Mouse (Mus musculus): ENCODE results near the gene Dhx8. TPM values are rescaled to one million over a fixed set of nuclear protein-coding genes. Genes with fewer than 3 reads are reported as not detected.

The Dhx8 gene
- polyA plus RNA-seq, 2 experiments = 27.0 to 29.2 TPM

DNA sequence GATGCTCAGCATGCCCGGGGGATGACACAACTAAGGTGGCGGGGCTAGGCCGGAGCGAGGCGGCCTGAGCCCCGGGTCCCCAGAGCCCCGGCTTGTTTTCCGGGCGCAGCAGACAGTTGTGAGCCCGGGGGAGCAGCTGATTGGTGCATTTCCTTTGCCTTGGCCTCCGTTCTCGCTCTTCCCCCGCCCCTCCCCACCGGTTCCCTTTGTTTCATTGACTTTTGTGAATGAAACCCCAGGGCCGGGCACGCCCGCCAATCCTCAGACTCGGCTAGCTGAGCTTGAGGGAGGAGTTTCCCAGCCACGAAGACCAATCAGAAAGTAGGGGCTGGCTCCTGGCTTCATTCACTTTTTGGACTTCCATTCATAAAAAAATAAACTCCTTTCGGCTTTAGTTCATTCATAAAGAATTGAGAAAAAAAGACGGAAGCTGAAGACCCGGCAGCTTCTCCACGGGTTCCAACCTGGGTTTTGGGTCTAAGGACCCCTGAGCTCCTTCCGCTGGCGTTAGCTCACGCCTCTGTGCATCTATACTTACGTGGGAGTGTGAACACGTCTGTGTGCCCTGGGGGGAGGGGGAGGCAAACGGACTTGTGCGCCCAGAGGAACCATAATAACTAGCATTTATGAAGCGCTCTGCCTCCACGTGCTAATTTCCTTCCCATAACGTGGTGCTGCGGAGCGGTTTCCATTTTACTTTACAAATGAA, 52.6 kb downstream of the Dhx8 start, which contains the start of gene Etv4:
Etv4 (minus strand) TSS at position 229 of the 709 bp plus-strand sequence.
- WGBS = under 1% methylated on average over 32 of the region's 35 CpGs
- peak within 1 kb of the TSS; percentile 52 for H3K4me3 ChIP-seq (replicated peaks; ENCODE audit: low read length)
- H3K9ac ChIP-seq (ENCODE audit: low read depth, low read length, severe bottlenecking) = peak within 1 kb of the TSS; percentile 59
- no peaks in the 10 kb centered on the region for H3K9me3 ChIP-seq (ENCODE audit: control insufficient read depth, low read length)
- peaks cover 10% of the 10 kb centered on the region for H3K4me1 ChIP-seq (ENCODE audit: control insufficient read depth, insufficient read depth, low read length)
- peak within 1 kb of the TSS; percentile 99 for H3K4me2 ChIP-seq (replicated peaks; ENCODE audit: low read depth, low read length, severe bottlenecking)
- 0 out of 2 replicates have a peak, but pooled peaks have one; percentile 27 for TF ChIP-seq POLR2A (IDR thresholded peaks at IDR 0.05; ENCODE audit: borderline replicate concordance, extremely low read depth, insufficient read depth, insufficient read length)
- H3K27me3 ChIP-seq (ENCODE audit: control insufficient read depth, insufficient read depth, low read length) = peaks cover 32% of the 10 kb centered on the region
- peak within 1 kb of the TSS; percentile 65 for H3K27ac ChIP-seq (replicated peaks; ENCODE audit: low read depth, low read length)
- ATAC-seq (ENCODE audit: low FRiP score, low read depth) (peak; percentile 91), DNase-seq (ENCODE audit: low spot score) (peak; percentile 93)
- H3K36me3 ChIP-seq (ENCODE audit: control insufficient read depth, insufficient read depth, low read length) = no peaks in the 10 kb centered on the region

DNA sequence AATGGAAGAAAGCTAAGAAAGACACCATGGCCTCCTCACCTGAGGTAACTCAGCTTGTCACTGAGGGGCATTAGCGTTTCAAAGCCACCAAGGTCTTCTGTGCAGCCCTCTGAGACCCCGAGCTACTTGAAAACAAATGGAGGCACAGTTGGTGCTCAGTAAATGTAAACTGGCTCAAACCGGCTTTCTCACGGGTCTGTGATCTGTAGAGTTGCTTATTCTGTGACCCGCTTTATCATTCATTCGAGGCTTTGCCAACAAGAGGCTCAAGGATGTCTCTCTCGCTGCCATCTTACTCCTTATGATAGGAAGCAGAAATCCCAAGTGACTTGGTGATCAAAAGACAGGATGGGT, 53.1 kb downstream of the Dhx8 start:
- no peak for TF ChIP-seq POLR2A (IDR thresholded peaks at IDR 0.05; ENCODE audit: borderline replicate concordance, extremely low read depth, insufficient read depth, insufficient read length)
- peaks cover 15% of the 10 kb centered on the region for H3K4me1 ChIP-seq (ENCODE audit: control insufficient read depth, insufficient read depth, low read length)
- peak overlapping the region; percentile 99 for H3K4me2 ChIP-seq (replicated peaks; ENCODE audit: low read depth, low read length, severe bottlenecking)
- H3K9me3 ChIP-seq (ENCODE audit: control insufficient read depth, low read length) = no peaks in the 10 kb centered on the region
- 11% methylated on average over 7 of the region's 7 CpGs for WGBS
- H3K27ac ChIP-seq (replicated peaks; ENCODE audit: low read depth, low read length) = no peak overlapping the region
- H3K4me3 ChIP-seq (replicated peaks; ENCODE audit: low read length) = peak overlapping the region; percentile 52
- DNase-seq (ENCODE audit: low spot score) (no peak), ATAC-seq (ENCODE audit: low FRiP score, low read depth) (no peak)
- H3K27me3 ChIP-seq (ENCODE audit: control insufficient read depth, insufficient read depth, low read length) = peaks cover 32% of the 10 kb centered on the region
- no peak overlapping the region for H3K9ac ChIP-seq (ENCODE audit: low read depth, low read length, severe bottlenecking)
- no peaks in the 10 kb centered on the region for H3K36me3 ChIP-seq (ENCODE audit: control insufficient read depth, insufficient read depth, low read length)

DNA sequence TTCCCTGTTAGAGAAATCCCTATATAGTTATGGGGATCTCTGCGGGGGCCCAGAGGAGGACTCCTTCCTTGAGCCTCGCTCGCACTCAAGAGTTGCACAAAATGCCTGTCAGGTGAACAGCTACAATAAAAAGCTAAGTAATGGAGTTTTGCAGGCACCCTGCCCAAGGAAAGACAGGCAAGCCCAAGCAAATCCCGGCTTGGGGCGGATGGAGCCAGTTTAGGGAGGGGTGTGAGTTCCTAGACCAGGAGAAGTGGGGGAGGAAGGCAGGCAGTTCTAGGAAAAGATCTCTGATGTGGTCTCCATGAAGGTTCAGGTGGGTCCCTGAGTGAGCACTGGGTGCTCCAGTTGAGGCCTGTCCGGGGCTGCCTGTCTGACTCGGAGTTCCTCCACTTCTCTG, 53.9 kb downstream of the Dhx8 start:
- no peak overlapping the region for H3K4me3 ChIP-seq (replicated peaks; ENCODE audit: low read length)
- no peak overlapping the region for H3K9ac ChIP-seq (ENCODE audit: low read depth, low read length, severe bottlenecking)
- H3K27ac ChIP-seq (replicated peaks; ENCODE audit: low read depth, low read length) = no peak overlapping the region
- H3K36me3 ChIP-seq (ENCODE audit: control insufficient read depth, insufficient read depth, low read length) = no peaks in the 10 kb centered on the region
- 62% methylated on average over 7 of the region's 7 CpGs for WGBS
- H3K4me1 ChIP-seq (ENCODE audit: control insufficient read depth, insufficient read depth, low read length) = peaks cover 20% of the 10 kb centered on the region
- H3K4me2 ChIP-seq (replicated peaks; ENCODE audit: low read depth, low read length, severe bottlenecking) = no peak overlapping the region
- peaks cover 32% of the 10 kb centered on the region for H3K27me3 ChIP-seq (ENCODE audit: control insufficient read depth, insufficient read depth, low read length)
- TF ChIP-seq POLR2A (IDR thresholded peaks at IDR 0.05; ENCODE audit: borderline replicate concordance, extremely low read depth, insufficient read depth, insufficient read length) = no peak
- no peaks in the 10 kb centered on the region for H3K9me3 ChIP-seq (ENCODE audit: control insufficient read depth, low read length)
- ATAC-seq (ENCODE audit: low FRiP score, low read depth) (no peak), DNase-seq (ENCODE audit: low spot score) (peak; percentile 18)

- Histone ChIP-seq H3K27ac (replicated peaks; ENCODE audit: low read depth, low read length) (no peak overlapping the region), H3K27me3 (ENCODE audit: control insufficient read depth, insufficient read depth, low read length) (peaks cover 32% of the 10 kb centered on the region), H3K4me1 (ENCODE audit: control insufficient read depth, insufficient read depth, low read length) (peaks cover 20% of the 10 kb centered on the region), H3K9ac (ENCODE audit: low read depth, low read length, severe bottlenecking) (no peak overlapping the region), H3K36me3 (ENCODE audit: control insufficient read depth, insufficient read depth, low read length) (no peaks in the 10 kb centered on the region), H3K4me3 (replicated peaks; ENCODE audit: low read length) (no peak overlapping the region), H3K9me3 (ENCODE audit: control insufficient read depth, low read length) (no peaks in the 10 kb centered on the region), H3K4me2 (replicated peaks; ENCODE audit: low read depth, low read length, severe bottlenecking) (no peak overlapping the region)
- ATAC-seq (ENCODE audit: low FRiP score, low read depth) (no peak), DNase-seq (ENCODE audit: low spot score) (no peak)
- WGBS = 74% methylated on average over 1 of the region's 1 CpGs
- no peak for TF ChIP-seq POLR2A (IDR thresholded peaks at IDR 0.05; ENCODE audit: borderline replicate concordance, extremely low read depth, insufficient read depth, insufficient read length)
Measured at GRCm38 (mm10) chr11:101787432-101787831, 54.7 kb downstream of the Dhx8 start.

GRCm38 (mm10) chr11:101790811-101791526, 58.2 kb downstream of the Dhx8 start:
- H3K27ac ChIP-seq (replicated peaks; ENCODE audit: low read depth, low read length) = peak overlapping the region; percentile 3; the same call in 1 of the 2 replicates
- peaks cover 10% of the 10 kb centered on the region; the same call in 1 of the 2 replicates for H3K4me1 ChIP-seq (ENCODE audit: control insufficient read depth, insufficient read depth, low read length)
- WGBS = 36% methylated on average over 19 of the region's 19 CpGs
- no peak overlapping the region for H3K4me3 ChIP-seq (replicated peaks; ENCODE audit: low read length)
- peak overlapping the region; percentile 35 for H3K4me2 ChIP-seq (replicated peaks; ENCODE audit: low read depth, low read length, severe bottlenecking)
- DNase-seq (ENCODE audit: low spot score) (peak; percentile 48), ATAC-seq (ENCODE audit: low FRiP score, low read depth) (peak; percentile 62; the same call in 1 of the 2 replicates)
- H3K9me3 ChIP-seq (ENCODE audit: control insufficient read depth, low read length) = no peaks in the 10 kb centered on the region
- peaks cover 12% of the 10 kb centered on the region for H3K27me3 ChIP-seq (ENCODE audit: control insufficient read depth, insufficient read depth, low read length)
- TF ChIP-seq POLR2A (IDR thresholded peaks at IDR 0.05; ENCODE audit: borderline replicate concordance, extremely low read depth, insufficient read depth, insufficient read length) = no peak
- H3K36me3 ChIP-seq (ENCODE audit: control insufficient read depth, insufficient read depth, low read length) = no peaks in the 10 kb centered on the region
- no peak overlapping the region for H3K9ac ChIP-seq (ENCODE audit: low read depth, low read length, severe bottlenecking)
